Mouse (Mus musculus) layer of hippocampus, postnatal 25 days (tissue): Measurements from ENCODE around the gene Sp1. TPM values are rescaled to one million over a fixed set of nuclear protein-coding genes. Genes with fewer than 3 reads are reported as not detected.

Source experiments
- DNase-seq, 2 experiments: peaks; one replicate each; pipeline ENCODE4 v3.0.0; 2022; ENCODE audit warnings: mixed read lengths in 2 of 2, low spot score in 1 of 2; ENCODE audit errors: extremely low spot score in 1 of 2
- total RNA-seq, 2 experiments: library from RNA; stranded (reverse); gene quantifications; 2 replicates each; pipeline ENCODE4 v1.2.3; 2021

Gene Sp1
- 10 to 100 TPM; 22.5 to 24.2 TPM for total RNA-seq

DNA sequence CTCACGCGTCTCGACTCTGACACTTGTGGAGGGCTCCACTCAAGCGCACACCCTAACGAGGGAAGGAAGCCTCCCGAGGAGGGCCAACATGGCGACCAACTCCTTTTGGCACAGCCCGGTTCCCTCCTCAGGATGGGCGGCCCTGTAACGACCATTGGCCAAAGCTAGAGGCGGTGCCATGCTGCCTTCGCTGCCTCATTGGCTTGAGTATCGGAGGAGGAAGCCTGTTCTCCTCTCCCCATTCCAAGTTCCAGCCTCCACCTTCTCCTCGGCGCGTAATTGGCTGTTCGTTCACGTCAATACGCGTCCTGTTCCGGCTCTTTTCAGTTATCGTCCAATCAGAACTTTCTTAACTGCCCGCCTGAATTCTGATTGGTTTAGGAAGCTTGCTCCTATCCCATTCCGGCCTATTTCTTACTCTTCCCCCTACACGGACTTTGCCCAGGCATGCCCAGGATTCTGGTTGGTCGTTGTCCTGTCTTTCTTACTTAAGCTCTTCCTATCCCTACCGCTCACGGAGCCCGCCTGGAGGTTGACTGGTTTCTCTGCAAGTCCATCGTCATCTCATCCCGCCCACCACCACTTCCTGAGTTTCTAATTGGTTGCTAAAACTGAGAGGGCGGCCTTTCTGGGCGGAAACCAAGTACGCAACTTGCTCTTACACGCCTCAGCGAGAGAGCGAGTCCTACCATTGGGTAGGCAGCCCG lies at the start of gene Sp1:
TSS of gene Sp1 (plus strand) at position 655 of the 707 bp plus-strand sequence.
- DNase-seq = peak; percentile 89 to 90

DNA sequence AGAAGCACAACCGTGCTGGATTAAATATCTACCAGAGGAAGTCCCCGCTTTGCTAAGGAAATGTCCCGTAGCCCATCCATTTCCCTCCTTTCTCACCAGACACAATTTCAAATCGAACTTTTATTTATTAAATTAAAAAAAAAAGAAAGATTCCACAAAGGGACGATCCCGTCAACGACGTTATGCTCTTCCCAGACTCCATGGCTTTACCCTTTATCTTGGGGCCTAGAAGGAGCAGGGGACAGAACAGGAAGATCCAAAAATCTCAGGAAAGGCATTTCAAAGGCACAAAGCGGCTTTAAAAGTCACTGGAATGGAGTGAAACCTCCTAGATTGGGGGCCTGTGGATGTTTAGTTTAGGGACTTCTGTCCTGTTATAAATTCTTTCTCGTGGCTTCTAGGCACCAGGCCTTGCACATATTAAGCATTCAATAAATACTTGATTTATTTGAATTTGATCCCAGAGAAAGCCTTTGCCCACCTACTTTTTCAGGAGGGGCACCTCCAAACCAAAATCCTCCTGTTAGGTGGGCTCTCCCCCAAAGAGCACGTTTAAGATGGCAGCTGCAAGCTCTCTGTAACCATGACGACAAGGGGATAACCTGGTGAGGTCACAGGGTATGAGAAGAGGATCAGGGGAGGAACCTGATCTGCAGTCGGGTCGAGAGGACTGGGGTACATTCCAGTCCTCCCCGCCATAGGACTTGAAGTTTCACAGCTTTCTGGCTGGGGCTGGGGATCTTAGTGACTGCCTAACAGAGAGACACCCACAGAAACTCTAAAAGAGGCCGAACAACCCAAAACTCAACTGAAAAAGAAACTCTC lies 49.2 kb upstream of the Sp1 start:
- DNase-seq = no peak

DNA sequence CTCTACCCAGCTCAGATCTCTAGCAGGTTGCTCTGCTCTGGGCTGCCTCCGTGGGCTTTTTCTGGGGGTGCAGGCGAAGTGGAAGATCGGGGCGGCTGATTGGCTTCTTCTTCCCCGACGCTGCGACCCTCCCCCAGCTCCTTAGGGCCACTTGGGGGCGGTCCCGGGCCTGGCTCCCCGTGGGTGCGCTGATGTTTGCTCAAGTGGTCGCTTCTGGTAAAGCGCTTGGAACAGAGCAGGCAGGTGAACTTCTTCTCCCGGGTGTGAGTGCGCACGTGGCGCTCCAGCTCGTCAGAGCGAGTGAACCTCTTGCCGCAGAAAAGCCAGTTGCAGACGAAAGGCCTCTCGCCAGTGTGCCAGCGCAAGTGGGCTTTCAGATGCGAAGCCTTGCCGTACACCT lies 47.8 kb upstream of the Sp1 start:
- DNase-seq = no peak

DNA sequence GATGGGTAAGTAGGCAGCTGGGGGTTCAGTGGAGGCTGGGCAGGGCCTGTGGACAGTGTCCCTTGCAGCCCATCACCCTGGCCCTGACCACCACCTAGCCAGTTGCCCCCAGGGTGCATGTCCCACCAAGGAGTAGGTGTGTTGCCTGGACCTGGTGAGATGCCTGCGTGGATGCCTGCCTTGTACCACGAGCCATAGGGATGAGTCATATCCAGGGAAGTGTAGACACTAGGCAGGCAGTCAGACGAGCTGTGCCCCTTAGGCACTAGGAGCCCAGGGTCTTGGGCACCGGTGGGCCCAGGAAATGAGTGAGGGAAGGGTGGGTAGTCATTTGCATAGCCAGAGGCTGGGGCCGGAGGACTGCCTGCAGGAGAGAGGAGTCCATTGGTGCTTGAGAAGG lies 47.1 kb upstream of the Sp1 start:
- no peak for DNase-seq

DNA sequence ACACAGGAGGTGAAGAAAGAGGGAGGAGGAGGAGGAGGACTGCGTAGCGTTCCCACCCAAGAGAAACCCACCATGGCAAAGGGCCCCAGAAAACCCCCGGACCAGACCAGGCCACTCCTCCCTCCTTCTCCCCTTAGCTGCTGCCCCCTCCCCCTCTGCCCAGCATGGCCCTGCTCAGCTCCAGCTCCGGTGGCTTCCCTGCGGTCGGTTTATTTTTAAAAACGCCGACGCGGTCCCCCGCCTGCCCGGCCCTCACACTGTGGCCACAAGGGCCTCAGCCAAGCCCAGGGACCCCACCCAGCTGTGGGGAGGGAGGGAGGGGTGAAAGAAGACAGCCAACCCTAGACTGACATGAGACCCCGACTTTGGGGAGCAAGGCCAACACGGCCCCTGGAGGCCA lies 43.3 kb upstream of the Sp1 start:
- DNase-seq = no peak

DNA sequence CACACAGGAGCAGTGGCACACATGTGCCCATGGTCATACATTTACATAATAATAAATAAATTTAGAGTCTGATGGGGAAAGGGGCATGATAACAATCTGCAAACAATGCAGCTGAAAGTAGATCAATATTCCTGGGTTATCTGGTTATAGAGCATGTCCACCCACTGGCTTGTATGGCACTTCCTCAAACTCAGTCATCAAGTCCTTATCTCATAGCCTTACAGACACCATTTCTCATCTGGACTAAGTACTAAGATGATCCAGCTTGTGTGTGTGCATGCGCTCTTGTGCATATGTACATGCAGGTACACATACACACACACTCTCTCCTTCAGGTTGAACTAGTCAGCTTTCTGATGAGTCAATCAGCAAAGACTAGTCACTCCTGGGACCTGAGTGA lies 41.3 kb upstream of the Sp1 start:
- no peak for DNase-seq

DNA sequence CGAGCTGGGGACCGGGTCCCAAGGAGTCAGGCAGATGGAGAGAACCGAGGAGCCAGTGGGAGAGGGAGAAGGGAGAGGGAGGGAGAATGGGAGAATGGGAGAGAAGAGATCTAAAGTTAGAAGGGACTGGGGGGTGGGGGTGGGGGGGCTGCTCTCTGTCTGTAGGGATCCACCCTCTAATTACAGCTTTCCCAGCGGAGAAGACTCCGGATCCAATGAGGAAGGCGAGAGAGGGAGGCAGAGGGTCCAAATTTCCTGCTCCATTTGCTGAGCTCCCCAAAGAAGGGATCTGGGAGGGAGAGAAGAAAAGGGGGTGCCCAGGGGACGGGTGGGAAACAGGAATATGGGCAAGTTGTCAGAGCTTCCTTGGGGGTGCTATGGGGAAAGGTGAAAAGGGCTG lies 39.7 kb upstream of the Sp1 start:
- no peak for DNase-seq

DNA sequence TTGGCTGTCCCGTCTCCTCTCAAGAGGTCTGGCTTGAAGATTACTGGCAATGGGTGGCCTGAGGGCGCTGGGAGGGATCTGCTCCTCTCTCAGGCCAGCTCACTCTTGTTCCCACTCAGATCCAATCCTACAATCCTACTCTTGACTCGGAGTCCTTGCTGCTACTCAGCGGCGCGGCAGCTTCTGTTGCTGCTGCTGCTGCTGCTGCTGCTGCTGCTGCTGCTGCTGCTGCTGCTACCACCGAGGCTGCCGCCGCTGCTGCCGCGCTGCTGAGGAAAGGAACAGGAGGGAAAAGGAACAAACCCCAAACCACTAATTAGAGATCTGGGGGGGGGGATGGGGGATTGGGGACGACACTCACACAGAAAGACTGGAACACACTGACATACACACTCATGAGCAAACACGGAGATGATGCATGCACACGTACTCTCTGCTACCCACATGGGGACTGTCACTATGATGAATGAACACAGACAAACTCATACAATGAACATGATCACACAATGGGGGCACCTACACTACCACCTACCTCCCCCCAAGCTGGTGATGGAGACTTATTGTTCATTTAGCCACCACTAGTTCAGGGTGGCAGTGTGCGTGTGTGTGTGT lies 39.1 kb upstream of the Sp1 start, which contains the start of gene Sp7:
TSS of gene Sp7 (minus strand) at position 450 of the 612 bp plus-strand sequence.
- DNase-seq = no peak

DNA sequence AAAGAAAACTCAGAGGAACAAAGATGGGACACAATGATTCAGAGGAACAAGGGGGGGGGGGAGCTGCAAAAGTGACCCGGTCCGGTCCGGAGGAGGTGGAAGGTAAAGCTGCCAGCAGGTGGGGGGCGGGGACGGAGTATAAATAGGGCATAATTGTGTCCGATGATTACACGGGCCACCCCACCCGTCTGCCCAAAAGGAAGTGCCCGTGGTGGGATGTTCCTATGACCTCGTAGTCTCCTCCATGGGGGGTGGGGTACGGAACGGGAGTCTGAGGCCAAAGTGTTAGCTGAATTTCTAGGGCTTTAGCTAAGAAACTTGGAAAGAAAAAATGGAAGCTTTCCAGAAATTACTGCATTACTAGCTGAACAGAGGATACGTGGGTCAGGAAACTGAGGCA lies 36.0 kb upstream of the Sp1 start:
- DNase-seq = no peak

DNA sequence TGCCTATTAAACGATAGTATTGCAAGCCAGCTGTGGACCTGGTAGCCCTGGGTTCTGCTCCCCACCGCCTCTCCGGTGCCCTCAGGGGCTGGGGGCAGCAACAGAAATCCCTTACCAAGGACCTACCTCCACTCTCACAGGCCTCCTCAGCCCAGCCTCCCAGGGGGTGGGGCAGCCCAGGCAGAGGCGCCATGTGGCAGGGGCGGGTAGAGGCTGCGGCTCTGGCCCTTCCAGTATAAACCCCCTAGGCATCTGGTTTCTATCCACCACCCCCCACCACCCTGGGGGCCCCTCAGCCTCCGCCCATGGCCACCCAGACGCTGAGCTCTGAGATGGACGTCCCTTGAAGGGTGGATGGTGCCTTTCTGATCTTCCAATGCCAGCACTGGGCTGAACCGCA lies 35.2 kb upstream of the Sp1 start:
- DNase-seq = no peak

DNA sequence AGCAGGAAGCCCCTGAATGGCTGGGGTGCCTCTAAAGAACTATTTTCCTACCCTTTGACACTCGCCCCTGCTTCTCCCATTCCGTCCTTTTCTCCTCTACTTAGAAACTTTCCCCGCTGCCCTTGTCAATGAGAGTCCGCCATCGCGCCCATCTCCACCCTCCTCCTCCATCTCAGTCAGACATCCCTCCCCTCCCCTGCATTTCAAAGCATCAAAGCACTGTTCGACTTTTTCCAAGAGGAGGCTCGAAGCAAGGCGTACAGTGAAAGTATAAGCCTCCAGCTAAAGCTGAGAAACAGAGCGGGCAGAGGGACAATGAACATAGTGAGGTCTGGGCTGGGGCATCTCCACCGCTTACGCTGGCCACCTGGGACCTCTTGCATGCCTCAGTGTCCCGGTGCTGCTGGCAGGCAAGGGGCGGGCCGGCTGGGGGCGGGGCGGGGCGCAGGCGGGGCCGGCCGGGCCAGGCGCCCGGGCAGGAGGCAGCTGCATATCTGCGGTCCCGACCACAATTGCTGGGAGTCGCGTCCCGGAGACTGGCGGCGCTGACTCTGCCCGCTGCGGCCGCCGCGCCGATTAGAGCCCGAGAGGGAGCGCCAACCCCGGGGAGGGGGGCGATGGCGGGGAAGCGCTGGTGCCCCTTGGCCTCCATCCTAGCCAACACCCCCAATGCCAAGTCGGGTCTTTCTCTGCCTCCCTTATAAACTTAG lies 29.3 kb upstream of the Sp1 start:
- peak in 1 of 2 experiments; percentile 27 for DNase-seq

DNA sequence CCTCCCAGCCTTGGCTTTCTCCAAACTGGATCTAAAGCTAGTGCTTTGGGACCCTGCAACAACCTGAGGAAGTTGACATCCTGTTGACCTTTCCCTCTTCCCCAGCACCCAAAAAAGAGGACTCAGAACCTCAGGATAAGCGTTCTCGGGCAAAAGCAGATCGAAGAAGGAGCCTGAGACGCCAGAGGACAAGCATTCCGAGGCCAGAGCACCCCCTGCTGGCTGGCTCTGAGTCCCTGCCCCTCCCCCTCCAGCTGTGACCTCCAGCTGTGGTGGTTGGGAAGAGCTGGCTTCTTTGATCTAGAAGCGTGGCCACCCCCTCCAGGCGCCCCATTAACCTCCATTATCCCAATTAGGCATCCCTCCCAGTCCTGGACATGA lies 28.8 kb upstream of the Sp1 start:
- peak; percentile 62 to 73 for DNase-seq

DNA sequence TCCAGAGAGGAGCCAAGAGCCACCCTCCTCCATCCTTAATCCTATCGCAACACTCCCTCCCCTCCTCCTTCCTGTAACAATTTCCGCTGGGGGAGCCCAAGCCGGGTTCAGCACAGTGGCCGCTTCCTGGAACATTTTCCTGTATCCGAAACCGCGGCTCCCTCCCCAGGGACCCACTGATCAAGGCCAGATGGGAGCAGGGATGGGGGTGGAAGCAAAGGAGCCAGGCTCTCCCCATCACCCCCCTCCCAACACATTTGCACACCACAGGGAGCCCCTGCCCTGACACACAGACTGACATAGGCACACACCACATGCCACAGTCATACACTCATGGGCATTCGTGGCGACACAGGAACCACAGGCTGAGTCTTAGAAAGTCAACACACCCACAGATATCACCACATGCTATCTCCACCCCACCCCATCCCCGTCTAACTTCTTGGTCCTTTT lies 28.1 kb upstream of the Sp1 start:
- no peak for DNase-seq

DNA sequence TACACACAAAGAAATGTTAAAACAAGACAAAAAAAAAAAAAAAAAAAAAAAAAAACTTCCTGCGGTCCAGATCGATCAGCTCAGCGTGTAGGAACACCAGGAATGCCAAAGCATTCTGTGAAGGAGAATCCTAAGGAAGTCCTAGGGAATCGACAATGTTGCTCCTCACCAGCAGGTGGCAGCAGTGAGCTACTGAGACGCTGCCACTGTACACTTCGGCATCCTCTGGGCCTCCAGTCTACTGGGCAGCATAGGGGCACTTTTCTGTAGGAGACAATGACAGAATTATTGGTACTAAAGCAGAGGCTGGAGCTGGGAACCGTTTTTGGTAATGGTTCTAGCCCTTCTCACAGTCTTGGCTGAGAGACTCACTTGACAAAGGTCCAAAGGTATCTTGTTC lies 24.4 kb upstream of the Sp1 start:
- DNase-seq = peak; percentile 63 to 91

DNA sequence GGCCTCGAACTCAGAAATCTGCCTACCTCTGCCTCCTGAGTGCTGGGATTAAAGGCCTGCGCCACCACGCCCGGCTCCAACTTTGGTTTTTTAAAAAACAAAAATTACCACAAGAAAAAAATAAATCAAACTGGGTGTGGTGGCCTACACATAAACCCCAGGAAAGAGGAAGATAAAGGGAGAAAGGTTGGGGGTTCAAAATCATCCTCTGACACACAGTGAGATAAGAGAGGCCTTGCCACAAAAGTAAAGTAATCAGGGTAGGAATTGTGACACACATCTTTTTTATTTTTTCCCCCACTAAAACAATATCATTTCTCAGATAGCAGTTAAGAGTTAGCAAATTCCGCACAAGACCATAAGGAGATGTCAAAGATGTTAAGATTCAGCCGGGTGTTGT lies 22.3 kb upstream of the Sp1 start:
- no peak for DNase-seq

DNA sequence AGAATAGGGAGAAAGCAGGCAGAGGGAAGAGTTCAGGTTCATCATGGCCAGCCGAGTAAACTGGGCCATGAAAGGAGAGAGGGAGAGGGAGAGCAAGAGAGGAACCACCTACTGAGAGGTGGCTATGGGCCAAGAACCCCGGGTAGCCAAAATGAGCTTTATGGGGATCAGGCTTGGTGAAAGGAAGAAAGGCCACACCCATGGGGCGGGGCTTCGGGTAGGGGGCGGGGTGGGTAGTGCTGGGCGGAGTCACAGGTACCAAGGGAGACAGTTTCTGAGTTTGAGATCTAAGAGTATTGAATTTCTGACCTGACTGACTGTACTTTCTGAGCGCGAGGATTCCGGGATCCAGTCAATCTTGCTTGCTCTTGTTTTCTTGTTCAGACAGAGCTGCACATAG lies 19.3 kb upstream of the Sp1 start:
- DNase-seq = no peak

DNA sequence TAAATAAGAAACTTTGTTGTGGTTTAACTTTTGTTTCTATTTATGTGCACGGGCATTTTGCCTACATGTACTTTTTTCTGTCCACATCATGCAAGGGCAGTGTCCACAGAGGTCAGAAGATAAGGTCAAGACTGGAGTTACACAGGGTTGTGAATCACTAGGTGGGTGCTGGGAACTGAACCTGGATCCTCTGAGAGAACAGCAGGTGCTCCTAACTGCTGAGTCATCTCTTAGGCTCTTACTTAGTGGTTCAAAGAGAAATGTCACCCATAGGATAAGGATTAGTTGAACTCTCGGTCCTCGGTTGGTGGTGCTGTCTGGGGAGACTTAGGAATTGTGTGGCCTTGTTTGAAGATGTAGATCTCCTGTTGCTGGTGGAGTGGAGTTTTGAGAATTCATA lies 17.0 kb upstream of the Sp1 start:
- no peak for DNase-seq

DNA sequence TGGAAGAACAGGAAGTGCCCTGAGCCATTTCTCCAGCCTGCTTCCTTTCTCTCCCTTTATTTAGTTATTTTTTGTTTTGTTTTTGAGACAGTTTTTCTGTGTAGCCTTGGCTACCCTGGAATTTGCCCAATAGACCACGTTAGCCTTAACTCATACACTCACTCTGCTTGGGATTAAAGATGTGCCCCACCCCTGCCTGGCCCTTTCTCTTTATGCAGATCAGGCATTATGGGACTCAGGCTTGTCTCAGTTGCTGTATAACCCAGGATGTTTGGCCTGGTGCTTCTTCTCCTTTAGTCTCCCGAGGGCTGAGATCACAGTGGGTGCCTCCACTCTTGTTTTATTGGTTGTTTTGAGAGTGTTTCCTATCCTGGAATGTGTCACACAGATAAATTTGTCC lies 13.4 kb upstream of the Sp1 start:
- no peak for DNase-seq

DNA sequence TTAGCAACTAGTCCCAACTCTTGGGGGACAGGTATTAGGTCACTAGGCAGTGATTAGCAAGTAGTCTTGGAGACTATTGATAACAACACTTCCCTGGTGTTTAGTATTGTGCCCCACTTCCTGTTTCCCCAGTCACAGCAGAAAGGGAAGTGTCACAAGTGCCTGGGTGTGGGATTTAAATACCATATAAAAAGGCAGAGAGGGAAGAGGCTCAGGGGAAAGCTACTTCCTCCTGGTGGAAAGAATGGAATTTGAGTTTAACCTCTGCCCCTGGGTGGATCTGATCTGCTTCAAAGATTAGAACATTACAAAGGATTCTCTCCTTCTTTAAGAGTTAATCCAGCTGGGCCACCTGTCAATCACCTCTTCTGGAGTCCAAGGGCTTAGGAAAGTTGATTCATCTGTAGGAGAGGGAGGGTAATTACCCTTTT lies 12.3 kb upstream of the Sp1 start:
- DNase-seq = no peak

DNA sequence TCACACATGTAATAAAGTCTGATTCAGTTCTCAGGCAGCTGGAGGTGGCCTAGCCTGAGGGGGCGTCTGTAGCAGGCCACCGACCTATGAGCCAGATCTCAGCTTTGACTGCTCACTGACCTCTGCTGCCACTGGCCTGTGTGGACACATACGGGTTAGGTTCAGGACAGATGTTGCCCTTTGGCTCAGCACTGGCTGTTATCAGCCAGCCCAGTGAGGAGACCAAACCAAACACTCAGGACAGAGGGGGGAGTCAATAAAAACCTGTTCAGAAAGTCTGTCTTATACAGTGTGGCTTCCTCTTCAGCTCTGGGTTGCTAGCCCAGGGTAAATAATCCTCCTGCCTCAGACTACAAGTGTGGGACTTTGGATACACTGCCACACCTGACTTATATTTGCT lies 10.9 kb upstream of the Sp1 start:
- DNase-seq = no peak

DNA sequence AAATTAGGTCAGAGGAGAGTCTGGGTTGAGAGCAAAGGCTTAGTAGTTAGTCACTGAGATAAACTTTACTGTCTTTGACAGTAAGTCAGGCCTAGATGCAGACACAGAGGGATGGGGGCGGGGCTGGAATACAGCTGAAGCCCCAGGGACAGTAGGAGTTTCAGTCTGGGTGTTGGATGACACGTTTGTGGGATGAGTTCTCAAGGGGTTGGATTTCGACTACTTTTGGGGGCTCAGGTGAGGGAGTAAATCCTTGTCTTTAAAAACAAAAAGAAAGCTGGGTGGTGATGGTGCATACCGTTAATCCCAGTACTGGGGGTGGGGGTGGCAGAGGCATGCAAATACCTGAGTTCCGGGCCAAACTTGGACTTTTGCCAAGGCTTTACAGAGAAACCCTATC lies 7.3 kb upstream of the Sp1 start:
- no peak for DNase-seq
